Mouse (Mus musculus): ENCODE data around the gene Pgbd5.
"Not testable (repeated sequence)": the region's sequence is repeated elsewhere in the genome, so short reads cannot be mapped to it uniquely, and the experiment has no call there.

- TF ChIP-seq CTCF (IDR thresholded peaks at IDR 0.05; ENCODE audit: control insufficient read depth, insufficient read depth, insufficient replicate concordance, low read depth, low read length); POLR2A (IDR thresholded peaks at IDR 0.05; ENCODE audit: control insufficient read depth, low read depth, low read length): not testable (repeated sequence)
Observed at GRCm38 (mm10) chr8:124428721-124429120, 10.7 kb downstream of the Pgbd5 start.
